Mouse (Mus musculus): ENCODE measurements around the gene Lonp2. TPM values are rescaled to one million over a fixed set of nuclear protein-coding genes. Genes with fewer than 3 reads are reported as not detected.

Lonp2 gene
- polyA plus RNA-seq, 1 experiment from 2014 or later, result 53.5 TPM

GRCm38 (mm10) chr8:86604676-86605075, 19.2 kb upstream of the Lonp2 start:
- H3K9me3 ChIP-seq (ENCODE audit: control insufficient read depth), result no peaks in the 10 kb centered on the region
- no peak for TF ChIP-seq CTCF (IDR thresholded peaks at IDR 0.05; ENCODE audit: low read depth)
- no peak for ATAC-seq
- H3K36me3 ChIP-seq (ENCODE audit: control insufficient read depth, insufficient read depth), result no peaks in the 10 kb centered on the region
- H3K9ac ChIP-seq (ENCODE audit: low read depth, low read length), result no peak overlapping the region
- no peak overlapping the region for H3K4me3 ChIP-seq (ENCODE audit: low read depth, low read length)
- no peaks in the 10 kb centered on the region for H3K27me3 ChIP-seq (replicated peaks; ENCODE audit: control insufficient read depth, insufficient read depth, low read length)
- H3K4me1 ChIP-seq (replicated peaks; ENCODE audit: control insufficient read depth, insufficient read depth, low read length), result no peaks in the 10 kb centered on the region
- no peak overlapping the region for H3K27ac ChIP-seq (ENCODE audit: low read depth, low read length)
- no peak overlapping the region for H3K4me2 ChIP-seq (replicated peaks; ENCODE audit: low read depth)
- 75% methylated on average over 3 of the region's 3 CpGs for WGBS

DNA sequence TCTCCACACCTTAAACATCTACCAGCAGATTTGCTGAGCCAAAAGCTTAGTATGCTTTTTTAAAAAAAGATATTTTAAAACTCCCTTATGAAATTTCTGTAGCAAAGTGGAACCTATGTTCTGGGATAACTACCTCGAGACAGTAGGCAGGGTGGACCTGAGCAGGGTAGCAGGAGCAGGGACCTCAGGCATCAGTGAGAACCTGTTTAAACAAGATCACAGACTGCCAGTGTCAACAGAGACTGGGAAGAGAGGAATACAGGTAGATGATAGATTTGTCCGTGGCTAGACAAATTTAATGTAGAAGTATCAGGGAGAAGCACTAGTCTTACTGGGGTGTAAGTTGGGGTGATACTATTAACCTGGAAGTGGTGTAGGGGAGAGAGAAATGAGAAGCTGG, 10.0 kb upstream of the Lonp2 start:
- H3K4me3 ChIP-seq (ENCODE audit: low read depth, low read length), result no peak overlapping the region
- no peaks in the 10 kb centered on the region for H3K36me3 ChIP-seq (ENCODE audit: control insufficient read depth, insufficient read depth)
- no peak overlapping the region for H3K27ac ChIP-seq (ENCODE audit: low read depth, low read length)
- no peaks in the 10 kb centered on the region for H3K4me1 ChIP-seq (replicated peaks; ENCODE audit: control insufficient read depth, insufficient read depth, low read length)
- 42% methylated on average over 2 of the region's 2 CpGs for WGBS
- no peak overlapping the region for H3K9ac ChIP-seq (ENCODE audit: low read depth, low read length)
- H3K4me2 ChIP-seq (replicated peaks; ENCODE audit: low read depth), result no peak overlapping the region
- H3K27me3 ChIP-seq (replicated peaks; ENCODE audit: control insufficient read depth, insufficient read depth, low read length), result no peaks in the 10 kb centered on the region
- no peak for ATAC-seq
- TF ChIP-seq CTCF (IDR thresholded peaks at IDR 0.05; ENCODE audit: low read depth), result no peak
- no peaks in the 10 kb centered on the region for H3K9me3 ChIP-seq (ENCODE audit: control insufficient read depth)

- 88% methylated on average over 6 of the region's 6 CpGs for WGBS
- Histone ChIP-seq H3K4me2 (replicated peaks; ENCODE audit: low read depth) (no peak overlapping the region), H3K36me3 (ENCODE audit: control insufficient read depth, insufficient read depth) (no peaks in the 10 kb centered on the region), H3K9me3 (ENCODE audit: control insufficient read depth) (no peaks in the 10 kb centered on the region), H3K4me1 (replicated peaks; ENCODE audit: control insufficient read depth, insufficient read depth, low read length) (no peaks in the 10 kb centered on the region), H3K9ac (ENCODE audit: low read depth, low read length) (no peak overlapping the region), H3K4me3 (ENCODE audit: low read depth, low read length) (no peak overlapping the region), H3K27ac (ENCODE audit: low read depth, low read length) (no peak overlapping the region), H3K27me3 (replicated peaks; ENCODE audit: control insufficient read depth, insufficient read depth, low read length) (no peaks in the 10 kb centered on the region)
- no peak for ATAC-seq
- no peak for TF ChIP-seq CTCF (IDR thresholded peaks at IDR 0.05; ENCODE audit: low read depth)
Observed at GRCm38 (mm10) chr8:86615095-86615769, 8.6 kb upstream of the Lonp2 start.

GRCm38 (mm10) chr8:86617759-86618387, 6.0 kb upstream of the Lonp2 start:
- H3K4me1 ChIP-seq (replicated peaks; ENCODE audit: control insufficient read depth, insufficient read depth, low read length), result no peaks in the 10 kb centered on the region
- TF ChIP-seq CTCF (IDR thresholded peaks at IDR 0.05; ENCODE audit: low read depth), result no peak

DNA sequence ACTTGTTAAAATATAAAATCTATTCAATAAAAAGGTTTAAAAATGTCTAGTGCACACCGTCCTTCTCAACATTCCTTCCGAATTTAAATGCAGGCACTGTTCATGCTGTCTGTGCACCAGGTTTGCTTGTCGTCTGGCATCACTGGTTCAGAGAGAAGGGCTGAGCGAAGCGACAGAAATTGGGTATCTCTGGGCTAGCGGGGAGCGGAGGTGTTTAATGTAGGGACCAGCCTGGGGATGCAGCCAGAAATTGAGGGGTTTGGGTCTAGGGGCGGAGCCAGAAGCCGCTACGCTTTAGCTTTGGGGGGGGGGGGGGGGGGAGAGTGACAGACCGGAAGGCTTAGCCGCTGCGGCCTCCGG, 312 bp upstream of the Lonp2 start:
- peak; percentile 34; the same call in 1 of the 2 replicates for ATAC-seq
- H3K27me3 ChIP-seq (replicated peaks; ENCODE audit: control insufficient read depth, insufficient read depth, low read length), result no peaks in the 10 kb centered on the region
- H3K4me2 ChIP-seq (replicated peaks; ENCODE audit: low read depth), result peak overlapping the region; percentile 82
- no peaks in the 10 kb centered on the region for H3K9me3 ChIP-seq (ENCODE audit: control insufficient read depth)
- peak overlapping the region; percentile 67 for H3K4me3 ChIP-seq (ENCODE audit: low read depth, low read length)
- peaks cover 5% of the 10 kb centered on the region for H3K4me1 ChIP-seq (replicated peaks; ENCODE audit: control insufficient read depth, insufficient read depth, low read length)
- no peak for TF ChIP-seq CTCF (IDR thresholded peaks at IDR 0.05; ENCODE audit: low read depth)
- H3K9ac ChIP-seq (ENCODE audit: low read depth, low read length), result peak overlapping the region; percentile 31; the same call in 1 of the 2 replicates
- under 1% methylated on average over 14 of the region's 14 CpGs for WGBS
- H3K27ac ChIP-seq (ENCODE audit: low read depth, low read length), result no peak overlapping the region; the same call in 1 of the 2 replicates
- no peaks in the 10 kb centered on the region for H3K36me3 ChIP-seq (ENCODE audit: control insufficient read depth, insufficient read depth)

More at GRCm38 (mm10) chr8:86617759-86618387, 6.0 kb upstream of the Lonp2 start:
- no peaks in the 10 kb centered on the region for H3K27me3 ChIP-seq (replicated peaks; ENCODE audit: control insufficient read depth, insufficient read depth, low read length)
- no peak overlapping the region for H3K9ac ChIP-seq (ENCODE audit: low read depth, low read length)
- 71% methylated on average over 7 of the region's 7 CpGs for WGBS
- no peak overlapping the region for H3K4me3 ChIP-seq (ENCODE audit: low read depth, low read length)
- H3K9me3 ChIP-seq (ENCODE audit: control insufficient read depth), result no peaks in the 10 kb centered on the region
- no peak overlapping the region for H3K27ac ChIP-seq (ENCODE audit: low read depth, low read length)
- ATAC-seq, result no peak
- no peaks in the 10 kb centered on the region for H3K36me3 ChIP-seq (ENCODE audit: control insufficient read depth, insufficient read depth)
- no peak overlapping the region for H3K4me2 ChIP-seq (replicated peaks; ENCODE audit: low read depth)

- Histone ChIP-seq H3K4me1 (replicated peaks; ENCODE audit: control insufficient read depth, insufficient read depth, low read length) (peaks cover 5% of the 10 kb centered on the region), H3K36me3 (ENCODE audit: control insufficient read depth, insufficient read depth) (no peaks in the 10 kb centered on the region), H3K4me2 (replicated peaks; ENCODE audit: low read depth) (peak overlapping the region; percentile 82), H3K9me3 (ENCODE audit: control insufficient read depth) (no peaks in the 10 kb centered on the region), H3K27me3 (replicated peaks; ENCODE audit: control insufficient read depth, insufficient read depth, low read length) (no peaks in the 10 kb centered on the region), H3K9ac (ENCODE audit: low read depth, low read length) (peak overlapping the region; percentile 74), H3K27ac (ENCODE audit: low read depth, low read length) (no peak overlapping the region), H3K4me3 (ENCODE audit: low read depth, low read length) (peak overlapping the region; percentile 67)
- WGBS, result 19% methylated on average over 7 of the region's 7 CpGs
- no peak for TF ChIP-seq CTCF (IDR thresholded peaks at IDR 0.05; ENCODE audit: low read depth)
- no peak for ATAC-seq
Observed at GRCm38 (mm10) chr8:86624915-86625314, 1.1 kb downstream of the Lonp2 start.
